Mouse (Mus musculus) heart, adult 2 months (tissue): Measurements from ENCODE around the gene Elp4.

Experiments used
- EP300 ChIP-seq: fragments of 200-500 bp; IDR thresholded peaks from 2 replicates; pipeline ENCODE4 v1.6.1; 2011; ENCODE audit warnings: low read depth, low read length, control low read depth; ENCODE audit not compliant: insufficient read depth
- POLR2A ChIP-seq: fragments of 200-500 bp; IDR thresholded peaks from 2 replicates; pipeline ENCODE4 v1.6.1; 2011; ENCODE audit warnings: mild to moderate bottlenecking, low read depth, low read length, control low read depth; ENCODE audit not compliant: insufficient read depth

GRCm38 (mm10) chr2:105806047-105806446 lies 98.3 kb downstream of the Elp4 start:
- TF ChIP-seq POLR2A (no peak), EP300 (no peak)
